Mouse (Mus musculus): Measurements from ENCODE around the gene Rnps1.

GRCm38 (mm10) chr17:24449507-24449906 lies 35.1 kb downstream of the Rnps1 start:
- TF ChIP-seq CHD2 (IDR thresholded peaks at IDR 0.05; ENCODE audit: low read depth, low read length) (no peak), ZNF384 (IDR thresholded peaks at IDR 0.05; ENCODE audit: low read depth, low read length) (no peak), MAFK (IDR thresholded peaks at IDR 0.05; ENCODE audit: insufficient read depth, low read depth, low read length) (no peak), ZC3H11A (IDR thresholded peaks at IDR 0.05; ENCODE audit: borderline replicate concordance, low read depth, low read length) (no peak), HCFC1 (IDR thresholded peaks at IDR 0.05; ENCODE audit: borderline replicate concordance, insufficient read depth, low read length) (no peak)
